In genomic region chr9:3404372-3404771, GRCm38 (mm10) we compare ENCODE assay signal across 7 mouse cellular contexts. TPM values are rescaled to one million over a fixed set of nuclear protein-coding genes. Genes with fewer than 3 reads are reported as not detected.
DNase-seq lines count a peak whose midpoint lies in the region; ATAC-seq and TF ChIP-seq lines count a peak whose summit lies in the region.

No protein-coding gene starts in this region.

- ATAC-seq in embryonic facial prominence, embryonic 11.5 days (replicated peaks; ENCODE audit: insufficient number of reproducible peaks, low FRiP score, low TSS enrichment, low read depth) = no peak
- ATAC-seq in heart, postnatal 0 days (ENCODE audit: insufficient read depth, low read depth) = peak; percentile 45

- TF ChIP-seq EP300 in heart, postnatal 0 days (IDR thresholded peaks at IDR 0.05; ENCODE audit: low read depth) = no peak

- no peaks in the 10 kb centered on the region; the same call in 1 of the 2 replicates for H3K36me3 ChIP-seq in E14TG2a.4 (ENCODE audit: insufficient read depth, low read length)
- no peaks in the 10 kb centered on the region for H3K36me3 ChIP-seq in embryonic facial prominence, embryonic 11.5 days (replicated peaks; ENCODE audit: control insufficient read depth, insufficient read depth, low read depth, low read length)
- H3K36me3 ChIP-seq in heart, postnatal 0 days (replicated peaks; ENCODE audit: control insufficient read depth, insufficient read depth, low read length) = no peaks in the 10 kb centered on the region

- H3K4me3 ChIP-seq in E14TG2a.4 (replicated peaks; ENCODE audit: low read length) = peak overlapping the region; percentile 89
- peak overlapping the region; percentile 48 for H3K4me3 ChIP-seq in embryonic facial prominence, embryonic 11.5 days (ENCODE audit: low read depth, low read length)
- H3K4me3 ChIP-seq in heart, postnatal 0 days (ENCODE audit: low read depth, low read length) = peak overlapping the region; percentile 85

- WGBS in embryonic facial prominence, embryonic 11.5 days = 2% methylated on average over 13 of the region's 13 CpGs
- under 1% methylated on average over 13 of the region's 13 CpGs for WGBS in heart, postnatal 0 days

- peak overlapping the region; percentile 50 for H3K4me2 ChIP-seq in embryonic facial prominence, embryonic 11.5 days (ENCODE audit: low read depth, low read length)
- peak overlapping the region; percentile 76 for H3K4me2 ChIP-seq in heart, postnatal 0 days (ENCODE audit: low read depth, low read length)

- H3K27me3 ChIP-seq in E14TG2a.4 (ENCODE audit: insufficient read depth, low read length) = no peaks in the 10 kb centered on the region
- H3K27me3 ChIP-seq in embryonic facial prominence, embryonic 11.5 days (ENCODE audit: control insufficient read depth, insufficient read depth, low read length) = no peaks in the 10 kb centered on the region
- no peaks in the 10 kb centered on the region for H3K27me3 ChIP-seq in heart, postnatal 0 days (ENCODE audit: control insufficient read depth, insufficient read depth, low read length)

- peaks cover 18% of the 10 kb centered on the region for H3K4me1 ChIP-seq in E14TG2a.4 (replicated peaks; ENCODE audit: low read depth, low read length)
- H3K4me1 ChIP-seq in embryonic facial prominence, embryonic 11.5 days (ENCODE audit: control insufficient read depth, insufficient read depth, low read length) = no peaks in the 10 kb centered on the region
- no peaks in the 10 kb centered on the region for H3K4me1 ChIP-seq in heart, postnatal 0 days (ENCODE audit: control insufficient read depth, insufficient read depth)

- peak overlapping the region; percentile 65 for H3K9ac ChIP-seq in embryonic facial prominence, embryonic 11.5 days (replicated peaks; ENCODE audit: low read length)
- H3K9ac ChIP-seq in heart, postnatal 0 days (replicated peaks; ENCODE audit: low read depth, low read length) = peak overlapping the region; percentile 75

- no peak for TF ChIP-seq CTCF in E14TG2a.4 (conservative IDR thresholded peaks at IDR 0.05; ENCODE audit: low read length)
- no peak for TF ChIP-seq CTCF in heart, postnatal 0 days (IDR thresholded peaks at IDR 0.05; ENCODE audit: low read depth)

- no peak overlapping the region for H3K27ac ChIP-seq in embryonic facial prominence, embryonic 11.5 days (replicated peaks; ENCODE audit: low read depth, low read length)
- H3K27ac ChIP-seq in heart, postnatal 0 days (ENCODE audit: low read depth) = peak overlapping the region; percentile 87

- DNase-seq in adrenal gland, adult 2 months = peak; percentile 46
- DNase-seq in embryonic facial prominence, embryonic 11.5 days (ENCODE audit: low spot score) = peak; percentile 47
- peak; percentile 33 for DNase-seq in heart, postnatal 0 days (ENCODE audit: low spot score)
- peak; percentile 6 for DNase-seq in layer of hippocampus, adult 9-10 months (ENCODE audit: low spot score)
- peak; percentile 5 for DNase-seq in lung, postnatal 25 days (ENCODE audit: low spot score)
- DNase-seq in right cerebral cortex, postnatal 25 days = peak; percentile 6

- no peaks in the 10 kb centered on the region for H3K9me3 ChIP-seq in E14TG2a.4 (ENCODE audit: low read length)
- H3K9me3 ChIP-seq in embryonic facial prominence, embryonic 11.5 days (replicated peaks; ENCODE audit: control insufficient read depth, low read length) = no peaks in the 10 kb centered on the region
- H3K9me3 ChIP-seq in heart, postnatal 0 days (replicated peaks; ENCODE audit: control insufficient read depth, low read length) = no peaks in the 10 kb centered on the region

RNA-seq across cellular contexts. Expression of gene Cwf19l2, which starts 1.0 kb away (rescaled TPM):
- total RNA-seq in adrenal gland, adult 2 months (2021) = 10 to 100 TPM; 25.5 to 26.2 TPM
- 0.13 and 0.20 TPM in 2 replicates for polyA plus RNA-seq in adrenal gland, adult 2 months (2012; rRNA removed)
- polyA plus RNA-seq in embryonic facial prominence, embryonic 11.5 days (2014; fragmentation: Nextera tagmentation; extraction: Ambion mirVana) = 13.4 and 15.4 TPM in 2 replicates
- 4.4 and 8.9 TPM in 2 replicates for total RNA-seq in heart, postnatal 0 days (2014; rRNA removed; ENCODE audit: low replicate concordance)
- polyA plus RNA-seq in heart, postnatal 0 days (2015; fragmentation: Nextera tagmentation; extraction: Ambion mirVana) = 7.1 and 7.4 TPM in 2 replicates
